Mouse (Mus musculus): ENCODE data around the gene Nxn.

DNA sequence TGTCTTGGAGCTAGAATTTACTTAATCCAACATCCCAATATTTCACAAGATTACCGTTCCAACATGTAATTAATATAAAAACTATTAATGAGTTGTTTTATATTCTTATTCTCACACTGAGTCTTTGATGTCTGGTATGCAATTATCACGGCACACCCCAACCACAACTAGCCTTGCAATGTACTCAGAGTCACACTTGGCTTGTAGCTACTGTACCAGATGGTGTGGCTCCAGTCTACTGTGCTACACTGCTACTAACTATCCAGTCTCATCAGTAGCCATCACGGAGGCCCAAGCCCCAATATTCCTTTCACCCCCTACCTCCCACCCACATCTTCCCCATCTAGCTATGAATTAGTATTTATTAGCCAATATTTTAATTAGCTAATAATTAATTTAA is 22.5 kb downstream of the Nxn start:
- no peak for TF ChIP-seq CTCF (IDR thresholded peaks at IDR 0.05; ENCODE audit: borderline replicate concordance, control insufficient read depth, extremely low read depth, insufficient read depth, low read length, poor library complexity)
- no peak for TF ChIP-seq POLR2A (IDR thresholded peaks at IDR 0.05; ENCODE audit: control insufficient read depth, extremely low read depth, insufficient read depth, low read length, poor library complexity)

Measured in thymus, adult 2 months (tissue).